Mouse (Mus musculus) T-cell, adult 2 months (primary cell): ENCODE measurements around the gene Whrn.
A peak's percentile ranks its signal among the peaks of the same experiment; 100 is the strongest.

Experiments
- DNase-seq: peaks from one replicate; pipeline ENCODE4 v3.0.0; 2022; ENCODE audit warnings: low spot score

Gene Whrn

GRCm38 (mm10) chr4:63493351-63494121, 2.3 kb downstream of the Whrn start:
- DNase-seq, result no peak

GRCm38 (mm10) chr4:63491521-63491920, 4.3 kb downstream of the Whrn start:
- no peak for DNase-seq

GRCm38 (mm10) chr4:63490146-63490545, 5.6 kb downstream of the Whrn start:
- no peak for DNase-seq

GRCm38 (mm10) chr4:63489676-63490075, 6.1 kb downstream of the Whrn start:
- DNase-seq, result no peak

- no peak for DNase-seq
Observed at GRCm38 (mm10) chr4:63487916-63488315, 7.9 kb downstream of the Whrn start.

GRCm38 (mm10) chr4:63487256-63487655, 8.5 kb downstream of the Whrn start:
- no peak for DNase-seq

GRCm38 (mm10) chr4:63486523-63486922, 9.3 kb downstream of the Whrn start:
- peak; percentile 60 for DNase-seq

GRCm38 (mm10) chr4:63483741-63484140, 12.1 kb downstream of the Whrn start:
- no peak for DNase-seq

GRCm38 (mm10) chr4:63480845-63481167, 15.0 kb downstream of the Whrn start:
- no peak for DNase-seq

GRCm38 (mm10) chr4:63480098-63480844, 15.5 kb downstream of the Whrn start:
- DNase-seq, result peak; percentile 49

GRCm38 (mm10) chr4:63478036-63478435, 17.8 kb downstream of the Whrn start:
- no peak for DNase-seq

GRCm38 (mm10) chr4:63476891-63477290, 18.9 kb downstream of the Whrn start:
- no peak for DNase-seq

GRCm38 (mm10) chr4:63475208-63475607, 20.6 kb downstream of the Whrn start:
- DNase-seq, result peak; percentile 35

- no peak for DNase-seq
Observed at GRCm38 (mm10) chr4:63474439-63474838, 21.4 kb downstream of the Whrn start.

- DNase-seq, result no peak
Observed at GRCm38 (mm10) chr4:63467338-63467737, 28.5 kb downstream of the Whrn start.

GRCm38 (mm10) chr4:63466192-63466591, 29.6 kb downstream of the Whrn start:
- no peak for DNase-seq

- DNase-seq, result no peak
Observed at GRCm38 (mm10) chr4:63460876-63461525, 34.8 kb downstream of the Whrn start.

GRCm38 (mm10) chr4:63459141-63459789, 36.5 kb downstream of the Whrn start:
- DNase-seq, result no peak

GRCm38 (mm10) chr4:63456547-63456946, 39.2 kb downstream of the Whrn start:
- no peak for DNase-seq

- DNase-seq, result no peak
Observed at GRCm38 (mm10) chr4:63453939-63454513, 41.8 kb downstream of the Whrn start.

- DNase-seq, result no peak
Observed at GRCm38 (mm10) chr4:63452555-63452954, 43.2 kb downstream of the Whrn start.

- DNase-seq, result no peak
Observed at GRCm38 (mm10) chr4:63450551-63450950, 45.2 kb downstream of the Whrn start.
